Mouse (Mus musculus) cerebellum, adult 2 months (tissue): ENCODE results near the gene Gtf2h4.

Experiments
- CTCF ChIP-seq: fragments of 200-500 bp; IDR thresholded peaks from 2 replicates; pipeline ENCODE4 v1.5.1; 2011; ENCODE audit warnings: low read depth, mild to moderate bottlenecking, control low read depth, low read length, moderate library complexity, borderline replicate concordance; ENCODE audit not compliant: insufficient read depth
- POLR2A ChIP-seq: fragments of 200-500 bp; IDR thresholded peaks from 2 replicates; pipeline ENCODE4 v1.6.1; 2011; ENCODE audit warnings: low read length, control low read depth, borderline replicate concordance; ENCODE audit not compliant: insufficient read depth

DNA sequence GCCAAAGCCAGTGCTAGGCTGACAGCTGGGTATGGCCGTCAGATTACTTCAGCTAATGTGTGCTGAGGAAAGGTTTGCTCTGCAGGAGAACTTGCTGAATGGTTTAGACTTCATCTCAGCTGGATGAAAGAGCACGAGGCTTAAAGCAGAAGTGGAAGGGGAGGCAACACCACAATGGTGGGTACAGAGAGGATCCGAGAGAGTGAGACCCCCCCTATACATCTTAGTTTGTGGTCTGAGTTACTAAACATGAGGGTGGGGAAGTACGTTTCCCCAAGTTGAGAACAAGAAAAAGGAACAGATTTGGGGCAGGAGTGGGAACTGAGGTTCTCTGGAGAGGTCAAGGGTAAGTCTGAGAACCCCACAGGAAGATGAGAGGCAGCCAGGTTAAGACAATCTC is 18.8 kb upstream of the Gtf2h4 start:
- no peak for TF ChIP-seq POLR2A
- TF ChIP-seq CTCF = no peak
